Mouse (Mus musculus): ENCODE measurements at regions not wholly inside any gene's neighbourhood (a gene's known extent, or its start where the extent isn't known, plus 50 kb on each side); places are given as distances from the start of the nearest gene placed in this dataset.

- TF ChIP-seq POLR2A (IDR thresholded peaks at IDR 0.05; ENCODE audit: borderline replicate concordance, extremely low read depth, insufficient read depth, insufficient read length, poor library complexity, severe bottlenecking) (no peak), CTCF (IDR thresholded peaks at IDR 0.05; ENCODE audit: borderline replicate concordance, extremely low read depth, insufficient read depth, insufficient read length) (no peak)
Observed at GRCm38 (mm10) chr16:93192651-93193173, 366.8 kb upstream of the Runx1 start.

Data from brain, embryonic 14.5 days (tissue).